Mouse (Mus musculus) spleen, postnatal 10 days (tissue): ENCODE results near the gene Rbbp9.
"Not testable (repeated sequence)": the region's sequence is repeated elsewhere in the genome, so short reads cannot be mapped to it uniquely, and the experiment has no call there.

Experiments
- DNase-seq, 2 experiments: peaks; one replicate each; pipeline ENCODE4 v3.0.0; 2021 to 2022; ENCODE audit warnings: low spot score in 2 of 2

Gene Rbbp9

GRCm38 (mm10) chr2:144550529-144550928 lies at the start of gene Rbbp9:
TSS of gene Rbbp9 (minus strand) at chr2:144550869.
- DNase-seq: peak; percentile 24 to 44

- peak; percentile 81 to 93 for DNase-seq
These were observed 49.4 kb upstream of the Rbbp9 start, which contains the start of gene Dtd1 for GRCm38 (mm10) chr2:144599831-144600687. TSS of gene Dtd1 (plus strand) at chr2:144599897.

- DNase-seq: no peak
These were observed 47.3 kb upstream of the Rbbp9 start for GRCm38 (mm10) chr2:144598006-144598405.

GRCm38 (mm10) chr2:144593951-144594651 lies 43.4 kb upstream of the Rbbp9 start, which contains the start of gene Smim26:
TSS of gene Smim26 (plus strand) at chr2:144594054.
- DNase-seq: peak; percentile 48 to 78

GRCm38 (mm10) chr2:144593036-144593435 lies 42.4 kb upstream of the Rbbp9 start:
- not testable (repeated sequence) for DNase-seq

GRCm38 (mm10) chr2:144588723-144589122 lies 38.1 kb upstream of the Rbbp9 start:
- no peak for DNase-seq

- DNase-seq: peak; percentile 93 to 96
These were observed 5.3 kb upstream of the Rbbp9 start, which contains the start of gene Sec23b for GRCm38 (mm10) chr2:144555820-144556552. TSS of gene Sec23b (plus strand) at chr2:144556229.

- peak; percentile 10 to 15 for DNase-seq
These were observed 4.7 kb upstream of the Rbbp9 start for GRCm38 (mm10) chr2:144555286-144555819.

GRCm38 (mm10) chr2:144553905-144554304 lies 3.2 kb upstream of the Rbbp9 start:
- DNase-seq: no peak

GRCm38 (mm10) chr2:144547559-144547958 lies 3.1 kb downstream of the Rbbp9 start:
- DNase-seq: no peak

GRCm38 (mm10) chr2:144545481-144545880 lies 5.2 kb downstream of the Rbbp9 start:
- DNase-seq: no peak

GRCm38 (mm10) chr2:144545061-144545460 lies 5.6 kb downstream of the Rbbp9 start:
- DNase-seq: no peak

GRCm38 (mm10) chr2:144544630-144545029 lies 6.0 kb downstream of the Rbbp9 start:
- DNase-seq: no peak

GRCm38 (mm10) chr2:144543670-144544069 lies 7.0 kb downstream of the Rbbp9 start:
- DNase-seq: no peak

- DNase-seq: no peak
These were observed 9.4 kb downstream of the Rbbp9 start for GRCm38 (mm10) chr2:144541246-144541645.

GRCm38 (mm10) chr2:144537123-144537522 lies 13.5 kb downstream of the Rbbp9 start:
- DNase-seq: no peak

- no peak for DNase-seq
These were observed 22.9 kb downstream of the Rbbp9 start for GRCm38 (mm10) chr2:144527821-144528174.

- peak; percentile 93 to 98 for DNase-seq
These were observed 23.5 kb downstream of the Rbbp9 start, which contains the start of the genes Dzank1 and Polr3f for GRCm38 (mm10) chr2:144526981-144527820. TSS of gene Dzank1 (minus strand) at chr2:144527414. TSS of gene Polr3f (plus strand) at chr2:144527718.

- DNase-seq: no peak
These were observed 24.8 kb downstream of the Rbbp9 start for GRCm38 (mm10) chr2:144525856-144526255.

GRCm38 (mm10) chr2:144519772-144520171 lies 30.9 kb downstream of the Rbbp9 start:
- no peak for DNase-seq

GRCm38 (mm10) chr2:144514619-144515018 lies 36.0 kb downstream of the Rbbp9 start:
- DNase-seq: no peak
